Comparison of ENCODE assay signal across 19 mouse cellular contexts in the genomic region with DNA sequence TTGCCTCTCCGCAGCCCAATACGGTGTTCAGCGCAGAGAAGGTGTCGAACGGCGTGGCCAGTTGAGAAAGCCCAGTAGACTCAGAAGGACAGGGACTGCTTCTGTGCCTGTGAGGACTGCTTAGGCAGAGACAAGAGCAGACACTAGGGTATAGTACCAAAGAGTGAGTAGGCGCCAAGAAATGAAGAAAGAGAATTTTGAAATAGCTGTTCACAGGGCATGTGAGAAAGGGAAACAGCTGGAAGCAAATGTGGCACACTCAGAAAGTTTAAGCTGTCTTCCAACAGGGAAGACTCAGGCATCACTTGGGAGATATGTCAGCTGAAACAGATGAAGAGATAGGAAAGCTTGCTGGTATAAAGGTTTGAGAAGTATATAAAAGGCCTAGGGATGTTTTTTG. TPM values are rescaled to one million over a fixed set of nuclear protein-coding genes. Genes with fewer than 3 reads are reported as not detected.
DNase-seq lines count a peak whose midpoint lies in the region.
"Had no signal": no experiment of that assay in that cellular context is flagged by ENCODE, and none has a peak within 500 bp of the region (broad histone marks: within the 10 kb centered on the region; RNA-seq: fewer than 3 reads in every experiment).

No protein-coding gene starts in this region.

- DNase-seq in heart, adult 11 months = peak; percentile 39
- no peak for DNase-seq in heart, embryonic 10.5 days (ENCODE audit: low spot score)
- DNase-seq in lung, postnatal 10 days = peak; percentile 18
- DNase-seq in lung, postnatal 14 days = no peak
- peak; percentile 80 for DNase-seq in adipocyte (ENCODE audit: low spot score)
- peak; percentile 72 for DNase-seq in fat pad, adult 2 months (ENCODE audit: extremely low read depth, low read depth, low spot score)
- DNase-seq in spleen, postnatal 36 days (ENCODE audit: low spot score in 2 of 2) = no peak
- DNase-seq in neural tube, embryonic 10.5 days (ENCODE audit: extremely low spot score, low spot score) = no peak
- DNase-seq: adrenal gland, postnatal 10 days; adrenal gland, postnatal 36 days; cerebellum, adult 11-12 months; cerebellum, adult 2 months; cerebellum, adult 9-10 months; cerebellum, postnatal 10 days; cerebellum, postnatal 25 days had no signal

- H3K36me3 ChIP-seq in heart, embryonic 10.5 days = peaks cover 33% of the 10 kb centered on the region

- 91% methylated on average over 7 of the region's 7 CpGs for WGBS in heart, embryonic 10.5 days

- H3K27ac ChIP-seq in heart, embryonic 10.5 days = no peak overlapping the region
- H3K27ac ChIP-seq: embryonic facial prominence, embryonic 10.5 days; embryonic facial prominence, embryonic 12.5 days; forebrain, embryonic 10.5 days; forebrain, embryonic 12.5 days had no signal

- no peaks in the 10 kb centered on the region for H3K27me3 ChIP-seq in heart, embryonic 10.5 days (ENCODE audit: insufficient read depth, poor library complexity, severe bottlenecking)
- H3K27me3 ChIP-seq: embryonic facial prominence, embryonic 12.5 days; forebrain, embryonic 12.5 days had no signal

- no peak overlapping the region for H3K4me3 ChIP-seq in heart, embryonic 10.5 days
- H3K4me3 ChIP-seq: embryonic facial prominence, embryonic 10.5 days; embryonic facial prominence, embryonic 12.5 days; forebrain, embryonic 10.5 days; forebrain, embryonic 12.5 days had no signal

- H3K9me3 ChIP-seq in heart, embryonic 10.5 days = no peaks in the 10 kb centered on the region
- H3K9me3 ChIP-seq: embryonic facial prominence, embryonic 10.5 days; embryonic facial prominence, embryonic 12.5 days; forebrain, embryonic 10.5 days; forebrain, embryonic 12.5 days had no signal

- no peaks in the 10 kb centered on the region for H3K4me1 ChIP-seq in heart, embryonic 10.5 days
- H3K4me1 ChIP-seq: embryonic facial prominence, embryonic 10.5 days; embryonic facial prominence, embryonic 12.5 days; forebrain, embryonic 10.5 days; forebrain, embryonic 12.5 days had no signal

RNA-seq across cellular contexts. Expression of a gene that starts 16.0 kb away (rescaled TPM):
- 3.8 and 4.7 TPM in 2 replicates for polyA plus RNA-seq in heart, embryonic 10.5 days (2016; fragmentation: Nextera tagmentation; extraction: Ambion mirVana)

RNA-seq across cellular contexts. Expression of a gene that starts 16.2 kb away (rescaled TPM):
- 17.5 and 18.7 TPM in 2 replicates for polyA plus RNA-seq in heart, embryonic 10.5 days (2016; fragmentation: Nextera tagmentation; extraction: Ambion mirVana)

RNA-seq across cellular contexts. Expression of a gene that starts 37.4 kb away (rescaled TPM):
- 41.2 and 51.9 TPM in 2 replicates for polyA plus RNA-seq in heart, embryonic 10.5 days (2016; fragmentation: Nextera tagmentation; extraction: Ambion mirVana)

Comparison
In these comparisons a context has a peak if more than half of its experiments do, and no peak if none do; other contexts are left out.
1. DNase-seq: peak in heart, adult 11 months (single experiment), lung, postnatal 10 days (single experiment), adipocyte (single experiment) and fat pad, adult 2 months (single experiment); none in heart, embryonic 10.5 days (single experiment), lung, postnatal 14 days (single experiment), spleen, postnatal 36 days (0 of 2) and neural tube, embryonic 10.5 days (single experiment).